Mouse (Mus musculus) urinary bladder, adult 2 months (tissue): ENCODE data around the gene Las1l. TPM values are rescaled to one million over a fixed set of nuclear protein-coding genes. Genes with fewer than 3 reads are reported as not detected.
"Not testable (repeated sequence)": the region's sequence is repeated elsewhere in the genome, so short reads cannot be mapped to it uniquely, and the experiment has no call there.

Experiments
- DNase-seq: peaks from one replicate; pipeline ENCODE4 v3.0.0; 2022; ENCODE audit warnings: low spot score
- polyA plus RNA-seq: library from polyadenylated mRNA; depleted of rRNA; stranded (reverse); fragments of >200 nt; gene quantifications from 2 replicates; pipeline ENCODE4 v1.2.3, GENCODE M21; 2012; rRNA removed

The Las1l gene
- 23.4 and 38.4 TPM in 2 replicates for polyA plus RNA-seq

GRCm38 (mm10) chrX:95956497-95957293, at the start of gene Las1l:
Las1l (minus strand) TSS chrX:95956962.
- peak; percentile 61 for DNase-seq

- no peak for DNase-seq
These were observed 49.6 kb upstream of the Las1l start for GRCm38 (mm10) chrX:96006395-96006794.

- no peak for DNase-seq
These were observed 42.8 kb upstream of the Las1l start for GRCm38 (mm10) chrX:95999601-96000000.

- DNase-seq, result no peak
These were observed 36.4 kb upstream of the Las1l start for GRCm38 (mm10) chrX:95993206-95993605.

GRCm38 (mm10) chrX:95969936-95970335, 13.2 kb upstream of the Las1l start:
- DNase-seq, result no peak

- no peak for DNase-seq
These were observed 12.4 kb upstream of the Las1l start for GRCm38 (mm10) chrX:95969116-95969515.

GRCm38 (mm10) chrX:95968594-95968965, 11.8 kb upstream of the Las1l start:
- DNase-seq, result no peak

- DNase-seq, result no peak
These were observed 11.3 kb upstream of the Las1l start for GRCm38 (mm10) chrX:95967847-95968593.

- DNase-seq, result no peak
These were observed 8.3 kb upstream of the Las1l start for GRCm38 (mm10) chrX:95965036-95965435.

GRCm38 (mm10) chrX:95963366-95963765, 6.6 kb upstream of the Las1l start:
- no peak for DNase-seq

- not testable (repeated sequence) for DNase-seq
These were observed 699 bp upstream of the Las1l start for GRCm38 (mm10) chrX:95957461-95957860.

- no peak for DNase-seq
These were observed 6.0 kb downstream of the Las1l start for GRCm38 (mm10) chrX:95950776-95951175.

GRCm38 (mm10) chrX:95948135-95948534, 8.6 kb downstream of the Las1l start:
- DNase-seq, result no peak

GRCm38 (mm10) chrX:95945496-95945895, 11.3 kb downstream of the Las1l start:
- no peak for DNase-seq

- DNase-seq, result no peak
These were observed 21.3 kb downstream of the Las1l start for GRCm38 (mm10) chrX:95935481-95935880.

- no peak for DNase-seq
These were observed 54.0 kb downstream of the Las1l start for GRCm38 (mm10) chrX:95902716-95903115.

Other genes with a start within 250 kb of the Las1l start
- gene Zc3h12b, start 245.3 kb downstream of the Las1l start, polyA plus RNA-seq, result 2.0 and 2.7 TPM in 2 replicates
- gene Msn, start 139.1 kb upstream of the Las1l start, polyA plus RNA-seq, result 99.7 and 121 TPM in 2 replicates